Mouse (Mus musculus): ENCODE measurements around the gene Ceacam16.

- TF ChIP-seq CTCF (IDR thresholded peaks at IDR 0.05; ENCODE audit: control insufficient read depth, insufficient read depth, insufficient read length) (no peak), CEBPB (IDR thresholded peaks at IDR 0.05; ENCODE audit: low read depth) (no peak), MYOG (IDR thresholded peaks at IDR 0.05; ENCODE audit: control insufficient read depth, extremely low read depth, insufficient read length) (no peak), USF1 (IDR thresholded peaks at IDR 0.05; ENCODE audit: low read depth) (no peak), MYOD1 (IDR thresholded peaks at IDR 0.05; ENCODE audit: control insufficient read depth, insufficient read length, low read depth) (no peak)
These were observed 27.0 kb downstream of the Ceacam16 start for GRCm38 (mm10) chr7:19834055-19834454.
